Mouse (Mus musculus) lung, postnatal 0 days (tissue): ENCODE results near the gene Agbl1.

Experiments
- CTCF ChIP-seq: IDR thresholded peaks from 2 replicates; pipeline ENCODE4 v1.5.1; 2016; ENCODE audit warnings: antibody characterized with exemption, mild to moderate bottlenecking
- EP300 ChIP-seq: IDR thresholded peaks from 2 replicates; pipeline ENCODE4 v1.6.1; 2016; ENCODE audit warnings: antibody characterized with exemption, mild to moderate bottlenecking, control low read depth

DNA sequence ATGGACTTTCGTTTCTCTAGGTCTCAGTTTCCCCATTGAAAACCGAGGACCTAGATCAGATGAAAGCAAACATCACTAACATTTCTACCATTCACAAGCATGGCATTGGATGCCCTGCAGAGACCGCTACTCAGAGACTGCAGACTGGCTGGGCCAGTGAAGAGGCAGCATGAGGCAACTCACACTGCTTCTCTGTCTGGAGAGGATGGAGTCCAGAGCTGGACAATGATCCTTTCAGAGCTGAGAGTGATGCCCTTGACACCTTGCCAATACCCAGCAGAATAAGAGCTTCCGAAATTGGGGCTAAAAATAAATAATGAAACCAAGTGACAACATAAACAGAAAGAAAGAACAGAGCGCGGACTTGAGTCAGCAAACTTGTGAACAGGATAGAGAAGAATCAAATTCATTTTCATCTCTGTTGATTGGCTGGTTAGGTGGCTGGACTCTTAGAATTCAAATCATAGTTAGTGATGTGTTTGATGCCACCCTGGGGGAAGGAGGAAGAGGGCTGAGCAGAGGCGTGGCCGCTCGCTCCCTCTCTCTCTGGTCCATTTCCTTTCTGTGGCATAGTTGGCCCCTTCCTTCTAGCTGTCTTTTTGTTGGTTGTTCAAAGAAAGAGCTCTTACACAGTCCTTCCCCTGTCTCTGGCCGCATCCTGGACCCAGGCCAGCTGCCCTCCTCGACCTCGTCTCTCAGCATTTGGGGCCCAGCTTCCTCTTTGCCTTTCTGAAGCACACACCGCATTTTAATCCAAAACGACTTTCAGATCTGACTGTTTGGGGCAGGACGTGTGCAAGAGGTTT, 903.1 kb downstream of the Agbl1 start:
- TF ChIP-seq EP300 (no peak), CTCF (no peak)
